Mouse (Mus musculus) bone marrow, adult 2 months (tissue): ENCODE data around the gene Oaz3.

Experiments used
- CTCF ChIP-seq: fragments of 200-500 bp; IDR thresholded peaks from 2 replicates; pipeline ENCODE4 v1.5.1; 2011; ENCODE audit warnings: low read length, control low read depth; ENCODE audit not compliant: control insufficient read depth, insufficient read depth
- POLR2A ChIP-seq: fragments of 200-500 bp; IDR thresholded peaks from 2 replicates; pipeline ENCODE4 v1.6.1; 2011; ENCODE audit warnings: low read depth, mild to moderate bottlenecking, control low read depth, low read length, borderline replicate concordance; ENCODE audit not compliant: control insufficient read depth

DNA sequence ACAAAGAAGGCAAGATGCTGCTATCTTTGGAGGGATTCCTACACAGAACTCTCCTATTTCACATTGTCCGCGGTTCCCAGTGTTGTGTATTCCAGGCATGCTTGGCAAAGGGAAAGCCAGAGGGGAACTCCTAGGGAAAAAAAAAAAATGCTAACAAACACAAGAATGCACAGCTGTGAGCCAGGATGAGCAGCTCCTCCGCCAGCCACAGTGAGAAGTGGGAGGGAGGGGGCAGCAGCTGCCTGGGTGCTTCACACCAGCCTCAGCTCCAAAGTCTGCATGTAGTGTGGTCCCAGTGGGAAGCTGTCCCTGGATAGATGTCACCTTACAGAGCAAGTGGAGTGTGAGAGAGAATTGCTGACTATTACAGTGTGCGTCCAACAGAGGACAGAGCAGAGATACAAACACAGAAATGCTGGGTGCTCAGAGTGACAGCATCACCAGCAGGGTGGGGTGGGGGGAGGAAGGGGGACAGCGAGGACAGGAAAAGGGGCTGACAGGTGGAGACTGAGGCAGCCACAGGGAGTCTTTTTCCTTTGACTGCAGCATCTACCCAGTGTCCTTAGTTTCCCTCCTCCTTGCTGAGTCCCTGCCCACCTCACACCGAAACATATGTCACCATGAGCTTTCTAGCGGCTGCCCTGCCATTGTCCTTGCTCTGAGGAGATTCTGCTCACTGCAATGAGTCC, 39.2 kb downstream of the Oaz3 start:
- TF ChIP-seq CTCF: no peak
- TF ChIP-seq POLR2A: no peak
